Mouse (Mus musculus): ENCODE data around the gene Lrp4. TPM values are rescaled to one million over a fixed set of nuclear protein-coding genes. Genes with fewer than 3 reads are reported as not detected.

The Lrp4 gene
- total and polyA plus RNA-seq, 2 experiments from 2014 or later, result 2.8 to 22.3 TPM

DNA sequence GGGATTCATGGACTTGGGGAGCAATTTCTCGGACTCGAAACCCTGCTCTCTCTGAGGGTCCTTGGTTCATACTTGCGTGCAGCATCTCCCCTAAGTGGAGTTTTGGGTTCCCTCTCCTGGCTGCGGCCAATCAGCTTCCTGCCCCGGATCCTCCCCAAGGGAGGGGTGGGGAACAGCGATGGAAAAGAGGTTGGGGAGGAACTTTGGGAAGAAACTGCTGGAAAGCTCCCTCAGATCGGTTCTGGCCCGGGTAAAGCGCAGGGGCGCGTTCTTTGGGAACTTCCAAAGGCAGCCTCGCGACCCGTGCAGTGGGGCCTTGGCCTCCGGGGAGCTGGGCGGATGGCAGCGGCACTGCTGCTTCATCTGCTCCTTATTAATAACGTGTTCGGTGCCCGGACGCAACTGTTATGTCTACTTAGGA, 951 bp downstream of the Lrp4 start:
- under 1% methylated on average over 21 of the region's 21 CpGs for WGBS
- no peaks in the 10 kb centered on the region for H3K9me3 ChIP-seq (replicated peaks; ENCODE audit: control insufficient read depth, low read length)
- H3K4me1 ChIP-seq (ENCODE audit: control insufficient read depth, insufficient read depth), result peaks cover 43% of the 10 kb centered on the region
- H3K36me3 ChIP-seq (replicated peaks; ENCODE audit: control insufficient read depth, insufficient read depth, low read length), result no peaks in the 10 kb centered on the region
- TF ChIP-seq EP300 (IDR thresholded peaks at IDR 0.05; ENCODE audit: low read depth) (no peak), CTCF (IDR thresholded peaks at IDR 0.05; ENCODE audit: low read depth) (no peak)
- 0 out of 2 replicates have a peak, but pooled peaks have one; percentile 3 for ATAC-seq (ENCODE audit: insufficient read depth, low read depth)
- H3K27me3 ChIP-seq (ENCODE audit: control insufficient read depth, insufficient read depth, low read length), result no peaks in the 10 kb centered on the region
- peak overlapping the region; percentile 76 for H3K9ac ChIP-seq (replicated peaks; ENCODE audit: low read depth, low read length)
- peak overlapping the region; percentile 85 for H3K27ac ChIP-seq (ENCODE audit: low read depth)
- H3K4me2 ChIP-seq (ENCODE audit: low read depth, low read length), result peak overlapping the region; percentile 94
- peak overlapping the region; percentile 82 for H3K4me3 ChIP-seq (ENCODE audit: low read depth, low read length)
- DNase-seq (ENCODE audit: low spot score), result peak; percentile 15

DNA sequence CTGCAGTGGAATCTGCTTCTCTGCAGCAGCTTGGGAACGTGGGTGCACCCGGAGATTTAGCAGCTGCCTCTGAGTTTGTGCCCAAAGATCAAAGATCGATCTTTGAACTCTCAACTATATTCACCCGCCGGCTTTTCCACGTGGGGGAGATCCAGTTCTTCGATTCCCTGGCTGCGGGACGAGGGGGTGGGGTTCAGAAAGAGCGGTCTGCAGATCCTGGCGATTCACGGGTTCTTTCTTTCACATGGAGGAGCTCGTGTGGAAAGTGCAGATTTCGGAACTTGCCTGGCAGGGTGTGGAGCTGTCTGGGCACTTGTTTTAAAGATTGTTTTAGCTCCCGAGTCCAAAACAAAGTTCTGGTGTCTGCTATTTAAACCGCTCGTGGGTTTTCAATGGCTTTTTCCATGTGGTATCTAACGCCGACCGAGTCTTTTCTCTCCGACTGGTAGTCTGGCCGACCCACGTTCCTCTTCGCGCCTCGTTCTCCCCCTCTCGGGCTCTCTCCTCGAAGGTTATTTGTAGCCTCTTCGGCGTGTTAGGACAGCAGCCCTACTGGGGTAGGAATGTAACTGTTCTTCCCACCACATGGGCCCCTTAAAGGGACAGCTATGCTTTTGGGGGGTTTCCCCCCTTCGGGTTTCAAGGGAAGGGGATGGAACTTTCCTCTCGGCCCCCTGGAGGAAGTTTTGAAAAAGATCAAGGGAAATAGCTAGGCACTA, 1.5 kb downstream of the Lrp4 start:
- peak overlapping the region; percentile 82 for H3K4me3 ChIP-seq (ENCODE audit: low read depth, low read length)
- H3K9ac ChIP-seq (replicated peaks; ENCODE audit: low read depth, low read length), result peak overlapping the region; percentile 76
- peaks cover 43% of the 10 kb centered on the region for H3K4me1 ChIP-seq (ENCODE audit: control insufficient read depth, insufficient read depth)
- H3K27me3 ChIP-seq (ENCODE audit: control insufficient read depth, insufficient read depth, low read length), result no peaks in the 10 kb centered on the region
- WGBS, result under 1% methylated on average over 32 of the region's 32 CpGs
- H3K36me3 ChIP-seq (replicated peaks; ENCODE audit: control insufficient read depth, insufficient read depth, low read length), result no peaks in the 10 kb centered on the region
- TF ChIP-seq EP300 (IDR thresholded peaks at IDR 0.05; ENCODE audit: low read depth) (no peak), CTCF (IDR thresholded peaks at IDR 0.05; ENCODE audit: low read depth) (peak; percentile 27)
- DNase-seq (ENCODE audit: low spot score), result peak; percentile 75
- peak; percentile 46 for ATAC-seq (ENCODE audit: insufficient read depth, low read depth)
- peak overlapping the region; percentile 85 for H3K27ac ChIP-seq (ENCODE audit: low read depth)
- peak overlapping the region; percentile 94 for H3K4me2 ChIP-seq (ENCODE audit: low read depth, low read length)
- no peaks in the 10 kb centered on the region for H3K9me3 ChIP-seq (replicated peaks; ENCODE audit: control insufficient read depth, low read length)

DNA sequence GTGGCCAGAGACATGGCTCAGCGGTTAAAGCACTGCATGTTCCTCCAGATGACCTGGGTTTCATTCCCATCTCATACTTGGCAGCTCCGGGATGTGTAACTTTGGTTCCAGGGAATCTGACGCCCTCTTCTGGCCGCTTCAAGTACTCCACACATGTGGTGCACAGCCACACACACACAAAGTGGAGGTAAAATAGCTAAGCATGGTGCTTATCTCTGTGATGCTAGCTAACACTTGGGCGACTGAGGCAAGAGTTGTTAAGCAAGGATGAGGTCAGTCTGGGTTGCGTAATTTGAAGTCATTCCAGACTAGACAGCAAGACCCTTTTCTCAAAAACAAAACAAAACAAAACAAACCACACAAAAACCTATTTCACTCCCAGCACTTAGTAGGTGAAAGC, 2.8 kb downstream of the Lrp4 start:
- H3K9me3 ChIP-seq (replicated peaks; ENCODE audit: control insufficient read depth, low read length), result no peaks in the 10 kb centered on the region
- peaks cover 43% of the 10 kb centered on the region for H3K4me1 ChIP-seq (ENCODE audit: control insufficient read depth, insufficient read depth)
- DNase-seq (ENCODE audit: low spot score), result no peak
- H3K36me3 ChIP-seq (replicated peaks; ENCODE audit: control insufficient read depth, insufficient read depth, low read length), result no peaks in the 10 kb centered on the region
- no peak overlapping the region for H3K4me2 ChIP-seq (ENCODE audit: low read depth, low read length)
- ATAC-seq (ENCODE audit: insufficient read depth, low read depth), result no peak
- 95% methylated on average over 6 of the region's 6 CpGs for WGBS
- H3K27me3 ChIP-seq (ENCODE audit: control insufficient read depth, insufficient read depth, low read length), result no peaks in the 10 kb centered on the region
- peak; percentile 28 for TF ChIP-seq CTCF (IDR thresholded peaks at IDR 0.05; ENCODE audit: low read depth)
- no peak for TF ChIP-seq EP300 (IDR thresholded peaks at IDR 0.05; ENCODE audit: low read depth)
- no peak overlapping the region for H3K4me3 ChIP-seq (ENCODE audit: low read depth, low read length)
- H3K9ac ChIP-seq (replicated peaks; ENCODE audit: low read depth, low read length), result no peak overlapping the region
- H3K27ac ChIP-seq (ENCODE audit: low read depth), result no peak overlapping the region

DNA sequence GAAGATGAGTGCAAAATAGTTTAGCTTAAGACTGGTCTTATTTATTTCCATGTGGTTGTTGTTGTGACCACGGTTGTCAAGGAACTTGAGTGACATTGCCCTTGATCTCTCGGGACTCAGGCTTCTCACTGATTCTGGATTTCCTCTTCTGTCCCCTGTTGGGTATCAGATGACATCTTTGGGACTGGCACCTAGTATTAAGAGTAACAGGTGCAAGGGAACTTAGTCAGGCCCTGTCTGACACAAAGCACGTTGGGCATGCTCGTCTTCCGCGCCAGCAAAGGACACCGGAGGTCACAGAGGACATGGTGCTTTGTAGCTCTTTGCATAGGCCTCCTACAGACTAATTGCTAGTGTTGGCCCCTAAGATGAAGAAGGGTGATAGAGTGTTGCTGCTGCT, 3.5 kb downstream of the Lrp4 start:
- H3K4me3 ChIP-seq (ENCODE audit: low read depth, low read length), result no peak overlapping the region
- no peaks in the 10 kb centered on the region for H3K27me3 ChIP-seq (ENCODE audit: control insufficient read depth, insufficient read depth, low read length)
- no peaks in the 10 kb centered on the region for H3K9me3 ChIP-seq (replicated peaks; ENCODE audit: control insufficient read depth, low read length)
- no peaks in the 10 kb centered on the region for H3K36me3 ChIP-seq (replicated peaks; ENCODE audit: control insufficient read depth, insufficient read depth, low read length)
- TF ChIP-seq EP300 (IDR thresholded peaks at IDR 0.05; ENCODE audit: low read depth) (no peak), CTCF (IDR thresholded peaks at IDR 0.05; ENCODE audit: low read depth) (no peak)
- no peak overlapping the region for H3K9ac ChIP-seq (replicated peaks; ENCODE audit: low read depth, low read length)
- ATAC-seq (ENCODE audit: insufficient read depth, low read depth) (no peak), DNase-seq (ENCODE audit: low spot score) (no peak)
- peak overlapping the region; percentile 68 for H3K27ac ChIP-seq (ENCODE audit: low read depth)
- WGBS, result 48% methylated on average over 7 of the region's 7 CpGs
- no peak overlapping the region for H3K4me2 ChIP-seq (ENCODE audit: low read depth, low read length)
- H3K4me1 ChIP-seq (ENCODE audit: control insufficient read depth, insufficient read depth), result peaks cover 43% of the 10 kb centered on the region

DNA sequence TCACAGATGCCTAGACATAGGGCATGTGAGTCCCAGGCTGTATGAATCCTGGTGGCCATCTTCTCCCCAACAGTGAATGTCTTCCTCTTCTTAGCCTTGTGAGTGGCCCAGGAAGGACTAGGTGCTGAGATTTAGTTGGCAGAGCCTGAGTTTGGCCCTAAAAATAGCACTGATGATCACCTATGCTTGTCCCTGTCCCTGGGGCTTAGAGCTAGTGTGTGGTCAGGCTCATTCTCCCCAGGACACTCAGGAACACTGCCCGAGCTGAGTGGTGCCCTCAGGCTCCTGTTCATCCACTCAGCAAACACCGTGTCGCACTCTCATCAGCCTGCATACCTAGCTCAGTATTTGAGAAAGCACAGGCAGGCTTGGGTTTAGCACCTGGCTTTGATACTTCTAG, 4.0 kb downstream of the Lrp4 start:
- no peak for TF ChIP-seq CTCF (IDR thresholded peaks at IDR 0.05; ENCODE audit: low read depth)
- TF ChIP-seq EP300 (IDR thresholded peaks at IDR 0.05; ENCODE audit: low read depth), result no peak
- Histone ChIP-seq H3K9ac (replicated peaks; ENCODE audit: low read depth, low read length) (0 out of 2 replicates have a peak overlapping the region, but pooled peaks have one; percentile 7), H3K4me1 (ENCODE audit: control insufficient read depth, insufficient read depth) (peaks cover 43% of the 10 kb centered on the region), H3K9me3 (replicated peaks; ENCODE audit: control insufficient read depth, low read length) (no peaks in the 10 kb centered on the region), H3K4me2 (ENCODE audit: low read depth, low read length) (no peak overlapping the region), H3K4me3 (ENCODE audit: low read depth, low read length) (no peak overlapping the region), H3K27ac (ENCODE audit: low read depth) (peak overlapping the region; percentile 68), H3K36me3 (replicated peaks; ENCODE audit: control insufficient read depth, insufficient read depth, low read length) (no peaks in the 10 kb centered on the region), H3K27me3 (ENCODE audit: control insufficient read depth, insufficient read depth, low read length) (no peaks in the 10 kb centered on the region)
- DNase-seq (ENCODE audit: low spot score), result peak; percentile 73
- 34% methylated on average over 3 of the region's 3 CpGs for WGBS
- ATAC-seq (ENCODE audit: insufficient read depth, low read depth), result peak; percentile 57

Data from heart, postnatal 0 days (tissue).